Mouse (Mus musculus): Measurements from ENCODE around the gene Bend6.

The Bend6 gene

GRCm38 (mm10) chr1:33803323-33803722, 104.3 kb downstream of the Bend6 start:
- no peak for DNase-seq (ENCODE audit: low spot score)

Measured in testis, postnatal 14 days (tissue).